Mouse (Mus musculus): ENCODE measurements around the gene Dph1. TPM values are rescaled to one million over a fixed set of nuclear protein-coding genes. Genes with fewer than 3 reads are reported as not detected.
"Not testable (repeated sequence)": the region's sequence is repeated elsewhere in the genome, so short reads cannot be mapped to it uniquely, and the experiment has no call there.

The Dph1 gene
- total RNA-seq, 2 experiments from 2014 or later: 15.2 to 15.3 TPM

- DNase-seq: no peak
- intact Hi-C loops (cut with DNase I): loop anchor here (5.0 kb wide), 1 partner anchor 214 kb away; no protein-coding TSS in a partner anchor
Measured at GRCm38 (mm10) chr11:75178011-75178410, 13.0 kb downstream of the Dph1 start.

GRCm38 (mm10) chr11:75174574-75174973, 16.5 kb downstream of the Dph1 start:
- DNase-seq; intact Hi-C loops (cut with DNase I): not testable (repeated sequence)

- intact Hi-C loops (cut with DNase I): no loop called here
- DNase-seq: no peak
Measured at GRCm38 (mm10) chr11:75173799-75174165, 17.3 kb downstream of the Dph1 start.

- intact Hi-C loops (cut with DNase I): no loop called here
Measured at GRCm38 (mm10) chr11:75173095-75173798, 17.8 kb downstream of the Dph1 start.

GRCm38 (mm10) chr11:75172151-75173094, 18.6 kb downstream of the Dph1 start:
- intact Hi-C loops (cut with DNase I): no loop called here
- no peak for DNase-seq

More at GRCm38 (mm10) chr11:75173095-75173798, 17.8 kb downstream of the Dph1 start:
- DNase-seq: peak; percentile 92

- intact Hi-C loops (cut with DNase I): no loop called here
- DNase-seq: no peak
Measured at GRCm38 (mm10) chr11:75171186-75171865, 19.7 kb downstream of the Dph1 start.

GRCm38 (mm10) chr11:75170136-75170751, 20.8 kb downstream of the Dph1 start:
- DNase-seq: peak; percentile 92
- intact Hi-C loops (cut with DNase I): no loop called here

- DNase-seq: no peak
- intact Hi-C loops (cut with DNase I): loop anchor here (10.0 kb wide), 1 partner anchor 225 kb away; no protein-coding TSS in a partner anchor
Measured at GRCm38 (mm10) chr11:75169405-75170080, 21.5 kb downstream of the Dph1 start, which contains the start of gene Hic1. TSS of gene Hic1 (minus strand) at chr11:75169519.

GRCm38 (mm10) chr11:75168590-75169361, 22.3 kb downstream of the Dph1 start:
- intact Hi-C loops (cut with DNase I): loop anchor here (10.0 kb wide), 1 partner anchor 224 kb away; no protein-coding TSS in a partner anchor
- DNase-seq: peak; percentile 76

- DNase-seq: no peak
- intact Hi-C loops (cut with DNase I): loop anchor here (10.0 kb wide), 1 partner anchor 223 kb away; no protein-coding TSS in a partner anchor
Measured at GRCm38 (mm10) chr11:75167643-75168589, 23.1 kb downstream of the Dph1 start.

- intact Hi-C loops (cut with DNase I): loop anchor here (10.0 kb wide), 1 partner anchor 222 kb away; no protein-coding TSS in a partner anchor
- no peak for DNase-seq
Measured at GRCm38 (mm10) chr11:75166861-75167642, 24.0 kb downstream of the Dph1 start.

- no peak for DNase-seq
- intact Hi-C loops (cut with DNase I): loop anchor here (10.0 kb wide), 1 partner anchor 222 kb away; no protein-coding TSS in a partner anchor
Measured at GRCm38 (mm10) chr11:75166193-75166842, 24.7 kb downstream of the Dph1 start.

- peak; percentile 58 for DNase-seq
- intact Hi-C loops (cut with DNase I): loop anchor here (10.0 kb wide), 1 partner anchor 221 kb away; no protein-coding TSS in a partner anchor
Measured at GRCm38 (mm10) chr11:75165441-75166192, 25.4 kb downstream of the Dph1 start.

GRCm38 (mm10) chr11:75164750-75165149, 26.3 kb downstream of the Dph1 start:
- no peak for DNase-seq
- intact Hi-C loops (cut with DNase I): loop anchor here (5.0 to 10.0 kb wide), 2 partner anchors 182 to 220 kb away; no protein-coding TSS in a partner anchor

- DNase-seq: no peak
- intact Hi-C loops (cut with DNase I): loop anchor here (5.0 to 10.0 kb wide), 2 partner anchors 182 to 219 kb away; no protein-coding TSS in a partner anchor
Measured at GRCm38 (mm10) chr11:75164051-75164450, 27.0 kb downstream of the Dph1 start.
